7 mouse cellular contexts compared by ENCODE assay signal in the genomic region with DNA sequence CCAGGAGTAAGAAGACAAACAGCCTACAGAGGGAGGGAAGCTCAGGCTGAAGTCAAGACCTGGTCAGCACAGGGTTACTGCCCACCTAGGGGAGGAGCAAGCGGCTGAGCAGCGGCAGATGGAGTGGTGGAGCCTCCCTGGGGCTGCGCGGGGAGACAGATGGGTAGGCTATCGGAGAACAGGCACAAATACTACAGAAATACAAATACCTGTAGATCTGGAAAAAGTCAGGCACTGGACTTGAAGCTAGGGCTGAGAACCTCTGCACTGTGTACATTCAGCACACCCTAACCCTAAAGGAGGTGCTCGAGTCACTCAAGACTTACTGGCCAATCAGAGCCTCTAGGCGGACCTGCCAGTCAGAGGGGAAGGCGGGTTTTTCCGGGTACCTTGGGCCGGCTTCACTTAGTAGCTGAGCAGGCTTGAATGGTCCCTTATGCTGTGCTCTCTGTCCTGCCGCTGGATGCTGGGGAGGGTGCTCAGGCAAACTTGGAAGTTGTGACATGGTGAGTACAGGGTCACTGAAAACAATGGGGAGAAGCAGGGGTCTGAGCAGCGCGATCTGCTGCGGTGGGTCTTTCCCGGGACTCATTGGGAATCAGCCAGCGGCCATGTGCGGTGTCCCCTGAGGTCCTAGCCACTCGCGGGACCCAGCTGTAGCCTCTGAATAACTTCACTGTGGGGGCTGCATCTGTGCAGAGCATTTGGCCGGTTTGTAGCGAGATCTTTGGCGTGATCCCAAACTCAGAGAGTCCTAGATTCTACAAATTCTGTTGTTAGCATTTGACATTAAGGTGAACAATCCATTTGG. TPM values are rescaled to one million over a fixed set of nuclear protein-coding genes. Genes with fewer than 3 reads are reported as not detected.
DNase-seq lines count a peak whose midpoint lies in the region; ATAC-seq lines count a peak whose summit lies in the region.
"Not testable (repeated sequence)": the region's sequence is repeated elsewhere in the genome, so short reads cannot be mapped to it uniquely, and the experiment has no call there.

Gene Gm15446, plus strand, starts transcription at position 140 of the 811 bp plus-strand sequence.

- peak; percentile 85 for DNase-seq in adrenal gland, adult 8-10 months
- DNase-seq in embryo, embryonic 9.5 days (ENCODE audit: extremely low spot score) = peak; percentile 84
- DNase-seq in gastrocnemius, postnatal 4 days (ENCODE audit: low spot score in 2 of 2) = peak; percentile 60 to 88
- DNase-seq in left cerebral cortex, postnatal 36 days (ENCODE audit: low spot score in 2 of 2) = peak; percentile 89 to 91
- peak; percentile 97 for DNase-seq in midbrain, embryonic 11.5 days (ENCODE audit: low spot score, missing footprints)
- DNase-seq in skeletal muscle tissue, adult 2 months (ENCODE audit: low read depth, low spot score) = peak; percentile 73

- ATAC-seq in intestine, embryonic 16.5 days = peak; percentile 100
- peak; percentile 100 for ATAC-seq in midbrain, embryonic 11.5 days (ENCODE audit: low FRiP score)

- H3K9ac ChIP-seq in intestine, embryonic 16.5 days (ENCODE audit: low read depth, low read length) = peak within 1 kb of the TSS; percentile 61
- peak within 1 kb of the TSS; percentile 52 for H3K9ac ChIP-seq in midbrain, embryonic 11.5 days (ENCODE audit: low read length)

- 0 out of 2 replicates have a peak within 1 kb of the TSS, but pooled peaks have one; percentile 18 for H3K27ac ChIP-seq in intestine, embryonic 16.5 days (ENCODE audit: low read length)
- not testable (repeated sequence) for H3K27ac ChIP-seq in midbrain, embryonic 11.5 days (ENCODE audit: low read depth, low read length)

- intact Hi-C loops in left cerebral cortex, postnatal 36 days (cut with DNase I) = loop anchor here (5.0 kb wide), 1 partner anchor 56 kb away; no protein-coding TSS in a partner anchor

- not testable (repeated sequence) for H3K36me3 ChIP-seq in intestine, embryonic 16.5 days (ENCODE audit: control insufficient read depth, insufficient read depth, low read length); midbrain, embryonic 11.5 days (ENCODE audit: control insufficient read depth, insufficient read depth, low read length)

- not testable (repeated sequence) for H3K27me3 ChIP-seq in intestine, embryonic 16.5 days (replicated peaks; ENCODE audit: control insufficient read depth, insufficient read depth, low read length); midbrain, embryonic 11.5 days (ENCODE audit: control insufficient read depth, insufficient read depth, low read length)

- WGBS in intestine, embryonic 16.5 days = under 1% methylated on average over 22 of the region's 22 CpGs
- under 1% methylated on average over 22 of the region's 22 CpGs for WGBS in midbrain, embryonic 11.5 days

- H3K4me1 ChIP-seq in intestine, embryonic 16.5 days (ENCODE audit: control insufficient read depth, insufficient read depth, low read length); midbrain, embryonic 11.5 days (ENCODE audit: control insufficient read depth, insufficient read depth, low read length): not testable (repeated sequence)

- H3K4me2 ChIP-seq in intestine, embryonic 16.5 days (ENCODE audit: low read depth, low read length) = peak within 1 kb of the TSS; percentile 52
- peak within 1 kb of the TSS; percentile 44 for H3K4me2 ChIP-seq in midbrain, embryonic 11.5 days

- H3K4me3 ChIP-seq in intestine, embryonic 16.5 days (ENCODE audit: low read length) = peak within 1 kb of the TSS; percentile 56
- peak within 1 kb of the TSS; percentile 44 for H3K4me3 ChIP-seq in midbrain, embryonic 11.5 days (ENCODE audit: low read depth, low read length)

- not testable (repeated sequence) for H3K9me3 ChIP-seq in intestine, embryonic 16.5 days (ENCODE audit: control insufficient read depth, low read length); midbrain, embryonic 11.5 days (ENCODE audit: control insufficient read depth, low read length)

RNA-seq across cellular contexts. Expression of gene Gm15446, which starts in this region (rescaled TPM):
- total RNA-seq in adrenal gland, adult 8-10 months (2022) = 10 to 100 TPM; 10.2 to 19.9 (median 15.1) TPM
- total RNA-seq in gastrocnemius, postnatal 4 days (2021) = 1 to 10 TPM; 6.1 to 6.3 TPM
- 0.23 and 0.44 TPM in 2 replicates for polyA plus RNA-seq in intestine, embryonic 16.5 days (2015; fragmentation: Nextera tagmentation; extraction: Ambion mirVana)
- 10 to 100 TPM; 28.0 to 43.1 TPM for total RNA-seq in left cerebral cortex, postnatal 36 days (2021)
- polyA plus RNA-seq in midbrain, embryonic 11.5 days (2014; fragmentation: Nextera tagmentation; extraction: Ambion mirVana) = 0.45 and 0.62 TPM in 2 replicates

Comparison
In these comparisons a context has a peak if more than half of its experiments do, and no peak if none do; other contexts are left out.
1. Peak in ATAC-seq, H3K4me3 ChIP-seq, H3K27ac ChIP-seq, H3K9ac ChIP-seq and H3K4me2 ChIP-seq in intestine, embryonic 16.5 days; RNA of the gene not detected or under 1 TPM.
2. Peak in DNase-seq, ATAC-seq, H3K4me3 ChIP-seq, H3K9ac ChIP-seq and H3K4me2 ChIP-seq in midbrain, embryonic 11.5 days; RNA of the gene not detected or under 1 TPM.